Mouse (Mus musculus): Measurements from ENCODE around the gene Ppp2r5d.

Gene Ppp2r5d

GRCm38 (mm10) chr17:46721077-46721476, 16.2 kb upstream of the Ppp2r5d start:
- no peak for DNase-seq (ENCODE audit: low read depth, low spot score)

- peak; percentile 59 for DNase-seq (ENCODE audit: low read depth, low spot score)
Observed at GRCm38 (mm10) chr17:46714756-46715481, 10.0 kb upstream of the Ppp2r5d start.

GRCm38 (mm10) chr17:46713849-46714248, 8.9 kb upstream of the Ppp2r5d start:
- no peak for DNase-seq (ENCODE audit: low read depth, low spot score)

- DNase-seq (ENCODE audit: low read depth, low spot score), result no peak
Observed at GRCm38 (mm10) chr17:46712442-46712841, 7.5 kb upstream of the Ppp2r5d start.

- no peak for DNase-seq (ENCODE audit: low read depth, low spot score)
Observed at GRCm38 (mm10) chr17:46711612-46712271, 6.8 kb upstream of the Ppp2r5d start.

- peak; percentile 95 for DNase-seq (ENCODE audit: low read depth, low spot score)
Observed at GRCm38 (mm10) chr17:46710959-46711597, 6.2 kb upstream of the Ppp2r5d start, which contains the start of gene Pex6. Pex6 (plus strand) TSS chr17:46711463.

GRCm38 (mm10) chr17:46706375-46707089, 1.6 kb upstream of the Ppp2r5d start:
- DNase-seq (ENCODE audit: low read depth, low spot score), result no peak

- DNase-seq (ENCODE audit: low read depth, low spot score), result no peak
Observed at GRCm38 (mm10) chr17:46703971-46704886, 682 bp downstream of the Ppp2r5d start.

- DNase-seq (ENCODE audit: low read depth, low spot score), result no peak
Observed at GRCm38 (mm10) chr17:46702506-46702905, 2.4 kb downstream of the Ppp2r5d start.

- DNase-seq (ENCODE audit: low read depth, low spot score), result no peak
Observed at GRCm38 (mm10) chr17:46702100-46702499, 2.8 kb downstream of the Ppp2r5d start.

- no peak for DNase-seq (ENCODE audit: low read depth, low spot score)
Observed at GRCm38 (mm10) chr17:46701489-46701888, 3.4 kb downstream of the Ppp2r5d start.

- DNase-seq (ENCODE audit: low read depth, low spot score), result no peak
Observed at GRCm38 (mm10) chr17:46699912-46700311, 5.0 kb downstream of the Ppp2r5d start.

- DNase-seq (ENCODE audit: low read depth, low spot score), result no peak
Observed at GRCm38 (mm10) chr17:46699245-46699644, 5.7 kb downstream of the Ppp2r5d start.

GRCm38 (mm10) chr17:46698515-46698914, 6.4 kb downstream of the Ppp2r5d start:
- no peak for DNase-seq (ENCODE audit: low read depth, low spot score)

GRCm38 (mm10) chr17:46694517-46695063, 10.3 kb downstream of the Ppp2r5d start:
- DNase-seq (ENCODE audit: low read depth, low spot score), result no peak

GRCm38 (mm10) chr17:46691390-46691789, 13.5 kb downstream of the Ppp2r5d start:
- DNase-seq (ENCODE audit: low read depth, low spot score), result no peak

- DNase-seq (ENCODE audit: low read depth, low spot score), result no peak
Observed at GRCm38 (mm10) chr17:46690665-46691064, 14.2 kb downstream of the Ppp2r5d start.

GRCm38 (mm10) chr17:46685913-46686312, 19.0 kb downstream of the Ppp2r5d start:
- DNase-seq (ENCODE audit: low read depth, low spot score), result no peak

- DNase-seq (ENCODE audit: low read depth, low spot score), result no peak
Observed at GRCm38 (mm10) chr17:46682654-46683389, 22.1 kb downstream of the Ppp2r5d start.
